Mouse (Mus musculus): ENCODE measurements around the gene C1qtnf2. TPM values are rescaled to one million over a fixed set of nuclear protein-coding genes. Genes with fewer than 3 reads are reported as not detected.

The C1qtnf2 gene
- total RNA-seq (2021): 1 to 10 TPM; 4.7 to 5.3 TPM
- polyA plus RNA-seq (2012; rRNA removed): 7.8 and 10.8 TPM in 2 replicates
- long read RNA-seq, transcript C1qtnf2-201 (4 exons, 1,211 nt): major isoform, 7 of 7 reads
- long read RNA-seq, partial matches to known transcripts: 0 of 7 reads
- long read RNA-seq, other reads (novel, unspliced or antisense): 0 of 7 reads

DNA sequence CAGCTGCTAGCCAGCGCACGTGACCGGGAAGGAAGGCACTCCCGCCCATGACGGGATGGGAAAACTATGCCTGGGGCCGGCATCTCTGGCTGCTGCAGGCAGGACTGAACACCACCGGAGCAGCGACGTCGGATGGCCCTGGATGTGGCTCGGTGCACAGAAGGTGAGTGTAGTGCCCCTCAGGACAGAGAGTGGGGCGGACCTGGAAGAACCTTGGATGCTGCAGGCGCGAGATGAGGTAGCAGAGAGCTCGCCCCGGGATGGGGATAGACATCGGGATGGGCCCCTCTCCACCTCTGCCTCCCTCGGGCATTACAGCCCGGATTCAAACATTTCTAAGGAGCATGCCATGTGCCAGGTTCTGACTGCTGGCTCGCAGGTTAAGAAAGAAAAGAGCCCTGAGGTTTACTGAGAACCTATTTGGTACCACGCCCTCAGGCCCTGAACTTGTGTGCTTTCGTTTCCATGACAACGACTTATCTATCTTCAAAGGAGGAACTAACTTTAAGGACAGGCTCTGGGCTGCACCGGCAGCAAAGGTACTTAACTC, at the start of gene C1qtnf2:
Gene C1qtnf2, plus strand, starts transcription at position 52 of the 550 bp plus-strand sequence.
- TF ChIP-seq POLR2A (IDR thresholded peaks at IDR 0.05; ENCODE audit: insufficient read depth, low read depth, low read length) (0 out of 2 replicates have a peak, but pooled peaks have one; percentile 18), EP300 (IDR thresholded peaks at IDR 0.05; ENCODE audit: insufficient read depth, low read depth, low read length) (no peak)
- Histone ChIP-seq H3K4me3 (peak within 1 kb of the TSS; percentile 43), H3K4me1 (ENCODE audit: control insufficient read depth, insufficient read depth, low read length) (peaks cover 10% of the 10 kb centered on the region), H3K9ac (ENCODE audit: low read depth, low read length) (peak within 1 kb of the TSS; percentile 47), H3K79me2 (replicated peaks; ENCODE audit: control insufficient read depth, insufficient read depth, low read length) (no peaks in the 10 kb centered on the region), H3K36me3 (ENCODE audit: control insufficient read depth, insufficient read depth, low read length) (peaks cover 2% of the 10 kb centered on the region), H3K27me3 (ENCODE audit: control insufficient read depth, insufficient read depth, low read length) (no peaks in the 10 kb centered on the region), H3K27ac (peak within 1 kb of the TSS; percentile 63)
- intact Hi-C loops (cut with DNase I): no loop called here
- 3% methylated on average over 24 of the region's 24 CpGs for WGBS
- DNase-seq: peak; percentile 70 to 75

DNA sequence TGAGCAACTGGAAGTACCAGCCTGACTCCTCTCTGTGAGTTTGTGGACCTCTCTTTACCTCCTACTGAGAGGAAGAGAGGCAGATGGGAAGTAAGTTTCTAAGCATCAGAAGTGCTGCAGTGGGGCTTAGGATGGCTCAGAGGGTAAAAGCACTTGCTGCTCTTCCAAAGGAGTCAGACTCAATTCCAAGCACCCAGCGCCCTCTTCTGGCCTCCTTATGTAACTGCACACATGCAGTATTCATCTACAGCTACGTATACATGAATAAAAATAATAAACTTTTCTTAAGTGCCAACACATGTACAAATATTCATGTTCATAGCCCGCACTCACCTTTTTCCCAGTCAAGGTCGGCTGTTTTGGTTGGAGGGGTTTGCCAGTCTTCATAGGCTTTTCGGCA, 49.7 kb upstream of the C1qtnf2 start:
- intact Hi-C loops (cut with DNase I): no loop called here
- Histone ChIP-seq H3K79me2 (replicated peaks; ENCODE audit: control insufficient read depth, insufficient read depth, low read length) (peaks cover 2% of the 10 kb centered on the region; the same call in 1 of the 2 replicates), H3K27me3 (ENCODE audit: control insufficient read depth, insufficient read depth, low read length) (no peaks in the 10 kb centered on the region), H3K4me3 (no peak overlapping the region), H3K9ac (ENCODE audit: low read depth, low read length) (no peak overlapping the region), H3K4me1 (ENCODE audit: control insufficient read depth, insufficient read depth, low read length) (peaks cover 12% of the 10 kb centered on the region), H3K36me3 (ENCODE audit: control insufficient read depth, insufficient read depth, low read length) (peaks cover 12% of the 10 kb centered on the region), H3K27ac (no peak overlapping the region)
- 79% methylated on average over 5 of the region's 5 CpGs for WGBS
- DNase-seq: no peak
- TF ChIP-seq CTCF (IDR thresholded peaks at IDR 0.05) (peak; percentile 52), POLR2A (IDR thresholded peaks at IDR 0.05; ENCODE audit: insufficient read depth, low read depth, low read length) (no peak)

DNA sequence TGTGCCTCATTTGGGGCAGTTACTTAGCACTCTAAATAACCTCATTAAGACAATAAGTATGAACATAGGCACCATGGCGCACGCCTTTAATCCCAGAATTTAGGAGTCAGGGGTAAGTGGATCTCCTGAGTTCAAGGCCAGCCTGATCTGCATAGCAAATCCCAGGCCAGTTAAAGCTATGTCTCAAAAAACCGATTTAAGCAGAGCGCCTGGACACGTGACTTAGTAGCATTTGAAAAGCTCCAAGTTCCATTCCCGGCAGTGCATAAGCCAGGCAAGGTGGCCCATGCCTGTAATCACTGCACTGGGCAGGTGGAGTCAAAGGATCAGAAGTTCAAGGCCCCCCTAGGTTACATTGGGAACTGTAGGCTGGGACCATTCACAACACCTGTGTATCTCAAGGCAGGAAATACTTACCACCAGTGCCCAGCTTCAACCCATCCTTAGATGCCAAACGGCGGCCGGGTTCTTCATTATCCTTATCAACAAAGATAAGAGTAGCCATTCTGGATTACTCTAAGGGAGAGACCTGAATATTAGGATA, 48.8 kb upstream of the C1qtnf2 start:
- DNase-seq: no peak
- TF ChIP-seq CTCF (IDR thresholded peaks at IDR 0.05): no peak
- no peak for TF ChIP-seq POLR2A (IDR thresholded peaks at IDR 0.05; ENCODE audit: insufficient read depth, low read depth, low read length)
- TF ChIP-seq EP300 (IDR thresholded peaks at IDR 0.05; ENCODE audit: insufficient read depth, low read depth, low read length): no peak
- peak overlapping the region; percentile 94 for H3K9ac ChIP-seq (ENCODE audit: low read depth, low read length)
- H3K27ac ChIP-seq: no peak overlapping the region
- H3K27me3 ChIP-seq (ENCODE audit: control insufficient read depth, insufficient read depth, low read length): no peaks in the 10 kb centered on the region
- H3K4me3 ChIP-seq: peak overlapping the region; percentile 78
- H3K36me3 ChIP-seq (ENCODE audit: control insufficient read depth, insufficient read depth, low read length): peaks cover 12% of the 10 kb centered on the region
- H3K79me2 ChIP-seq (replicated peaks; ENCODE audit: control insufficient read depth, insufficient read depth, low read length): peaks cover 2% of the 10 kb centered on the region; the same call in 1 of the 2 replicates
- intact Hi-C loops (cut with DNase I): no loop called here
- H3K4me1 ChIP-seq (ENCODE audit: control insufficient read depth, insufficient read depth, low read length): peaks cover 12% of the 10 kb centered on the region
- WGBS: 68% methylated on average over 9 of the region's 9 CpGs

DNA sequence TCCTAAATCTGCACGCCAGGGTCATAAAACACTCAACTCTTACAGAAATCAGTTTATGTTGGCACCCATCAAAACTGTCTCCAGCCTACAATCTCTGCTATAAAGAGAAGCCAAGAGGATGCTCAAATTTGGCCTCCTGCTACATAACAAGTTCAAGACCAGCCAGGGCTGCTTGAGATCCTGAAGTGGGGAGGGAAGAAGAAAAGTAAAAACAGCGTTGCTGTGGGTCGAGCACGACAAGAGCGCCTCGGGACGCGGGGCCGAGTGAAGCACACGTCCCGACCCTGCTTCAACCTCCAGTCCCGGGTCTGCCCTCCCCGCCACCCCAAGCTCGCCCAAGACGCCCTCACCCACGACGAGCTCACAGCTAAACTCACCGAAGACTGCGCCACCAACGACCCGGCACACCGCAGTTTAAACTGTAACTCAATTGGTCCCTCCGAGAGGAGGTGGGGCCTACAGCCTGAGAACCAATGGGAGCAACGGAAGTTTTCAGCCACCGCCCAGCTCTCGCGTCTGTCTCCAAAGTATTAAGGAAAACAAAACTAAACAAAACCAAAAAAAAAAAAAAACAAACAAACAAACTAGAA, 48.2 kb upstream of the C1qtnf2 start, which contains the start of gene Pttg1:
Gene Pttg1, minus strand, starts transcription at position 428 of the 590 bp plus-strand sequence.
- WGBS: 3% methylated on average over 27 of the region's 27 CpGs

DNA sequence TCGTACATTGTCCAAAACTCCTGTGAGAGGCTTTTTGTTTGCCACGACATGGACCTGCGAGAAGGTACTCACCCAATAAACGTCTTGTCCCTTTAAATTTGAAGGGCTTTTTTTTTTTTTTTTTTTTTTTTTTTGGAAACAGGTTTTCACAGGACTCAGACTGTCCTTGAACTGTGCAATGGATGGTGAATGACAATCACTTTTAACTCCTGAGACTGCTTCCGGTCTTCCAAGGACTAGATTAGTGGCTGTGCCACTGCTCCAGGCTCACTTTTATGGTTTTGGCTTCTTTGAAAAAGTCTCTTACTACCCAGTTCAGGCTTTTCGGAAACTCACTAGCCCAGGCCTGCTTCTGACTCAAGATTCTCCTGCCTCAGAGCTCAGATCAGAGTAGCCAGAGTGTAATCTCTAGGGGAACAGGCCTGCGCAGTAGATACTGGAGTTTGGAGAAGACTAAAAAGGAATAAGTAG, 47.6 kb upstream of the C1qtnf2 start:
- Histone ChIP-seq H3K27ac (peak overlapping the region; percentile 92), H3K36me3 (ENCODE audit: control insufficient read depth, insufficient read depth, low read length) (peaks cover 12% of the 10 kb centered on the region), H3K79me2 (replicated peaks; ENCODE audit: control insufficient read depth, insufficient read depth, low read length) (peaks cover 2% of the 10 kb centered on the region; the same call in 1 of the 2 replicates), H3K27me3 (ENCODE audit: control insufficient read depth, insufficient read depth, low read length) (no peaks in the 10 kb centered on the region), H3K4me1 (ENCODE audit: control insufficient read depth, insufficient read depth, low read length) (peaks cover 12% of the 10 kb centered on the region), H3K9ac (ENCODE audit: low read depth, low read length) (peak overlapping the region; percentile 36; the same call in 1 of the 2 replicates), H3K4me3 (peak overlapping the region; percentile 78)
- 12% methylated on average over 7 of the region's 7 CpGs for WGBS
- no peak for TF ChIP-seq POLR2A (IDR thresholded peaks at IDR 0.05; ENCODE audit: insufficient read depth, low read depth, low read length)
- no peak for TF ChIP-seq CTCF (IDR thresholded peaks at IDR 0.05)
- TF ChIP-seq EP300 (IDR thresholded peaks at IDR 0.05; ENCODE audit: insufficient read depth, low read depth, low read length): no peak
- peak in 1 of 2 experiments; percentile 56 for DNase-seq
- intact Hi-C loops (cut with DNase I): no loop called here

More for the DNA sequence above, 48.2 kb upstream of the C1qtnf2 start, which contains the start of gene Pttg1:
- Histone ChIP-seq H3K9ac (ENCODE audit: low read depth, low read length) (peak within 1 kb of the TSS; percentile 94), H3K4me3 (peak within 1 kb of the TSS; percentile 78), H3K79me2 (replicated peaks; ENCODE audit: control insufficient read depth, insufficient read depth, low read length) (peaks cover 2% of the 10 kb centered on the region; the same call in 1 of the 2 replicates), H3K4me1 (ENCODE audit: control insufficient read depth, insufficient read depth, low read length) (peaks cover 12% of the 10 kb centered on the region), H3K27ac (peak within 1 kb of the TSS; percentile 92), H3K36me3 (ENCODE audit: control insufficient read depth, insufficient read depth, low read length) (peaks cover 12% of the 10 kb centered on the region), H3K27me3 (ENCODE audit: control insufficient read depth, insufficient read depth, low read length) (no peaks in the 10 kb centered on the region)
- intact Hi-C loops (cut with DNase I): no loop called here
- peak; percentile 85 to 90 for DNase-seq
- TF ChIP-seq POLR2A (IDR thresholded peaks at IDR 0.05; ENCODE audit: insufficient read depth, low read depth, low read length) (peak; percentile 99), EP300 (IDR thresholded peaks at IDR 0.05; ENCODE audit: insufficient read depth, low read depth, low read length) (peak; percentile 64; the same call in 1 of the 2 replicates), CTCF (IDR thresholded peaks at IDR 0.05) (no peak)

Measured in heart, adult 2 months (tissue).